Mouse (Mus musculus): ENCODE results near the gene Izumo1r. TPM values are rescaled to one million over a fixed set of nuclear protein-coding genes. Genes with fewer than 3 reads are reported as not detected.

Izumo1r gene
- polyA plus RNA-seq, 1 experiment from 2014 or later = not detected

GRCm38 (mm10) chr9:14854585-14854984 is 49.2 kb downstream of the Izumo1r start:
- Histone ChIP-seq H3K36me3 (ENCODE audit: control insufficient read depth, insufficient read depth, low read length) (no peaks in the 10 kb centered on the region), H3K9me3 (replicated peaks; ENCODE audit: control insufficient read depth, low read length) (no peaks in the 10 kb centered on the region), H3K4me3 (ENCODE audit: low read depth, low read length) (no peak overlapping the region), H3K4me1 (ENCODE audit: control insufficient read depth, insufficient read depth, low read length) (no peaks in the 10 kb centered on the region), H3K27ac (ENCODE audit: low read depth, low read length) (no peak overlapping the region), H3K4me2 (no peak overlapping the region), H3K9ac (ENCODE audit: low read depth, low read length) (no peak overlapping the region), H3K27me3 (ENCODE audit: control insufficient read depth, insufficient read depth, low read length) (peaks cover 26% of the 10 kb centered on the region)
- WGBS (ENCODE audit: insufficient replicate concordance) = 69% methylated on average over 4 of the region's 4 CpGs
- ATAC-seq (replicated peaks; ENCODE audit: insufficient number of reproducible peaks, low FRiP score, low TSS enrichment) = no peak

- no peak overlapping the region for H3K27ac ChIP-seq (ENCODE audit: low read depth, low read length)
- H3K9me3 ChIP-seq (replicated peaks; ENCODE audit: control insufficient read depth, low read length) = no peaks in the 10 kb centered on the region
- 77% methylated on average over 1 of the region's 1 CpGs for WGBS (ENCODE audit: insufficient replicate concordance)
- H3K9ac ChIP-seq (ENCODE audit: low read depth, low read length) = no peak overlapping the region
- ATAC-seq (replicated peaks; ENCODE audit: insufficient number of reproducible peaks, low FRiP score, low TSS enrichment) = no peak
- no peaks in the 10 kb centered on the region for H3K27me3 ChIP-seq (ENCODE audit: control insufficient read depth, insufficient read depth, low read length)
- H3K4me3 ChIP-seq (ENCODE audit: low read depth, low read length) = no peak overlapping the region
- no peak overlapping the region for H3K4me2 ChIP-seq
- no peaks in the 10 kb centered on the region for H3K36me3 ChIP-seq (ENCODE audit: control insufficient read depth, insufficient read depth, low read length)
- no peaks in the 10 kb centered on the region for H3K4me1 ChIP-seq (ENCODE audit: control insufficient read depth, insufficient read depth, low read length)
Measured at GRCm38 (mm10) chr9:14848267-14848935, 55.3 kb downstream of the Izumo1r start.

GRCm38 (mm10) chr9:14846428-14846827 is 57.3 kb downstream of the Izumo1r start:
- ATAC-seq (replicated peaks; ENCODE audit: insufficient number of reproducible peaks, low FRiP score, low TSS enrichment) = no peak

GRCm38 (mm10) chr9:14843901-14844300 is 59.8 kb downstream of the Izumo1r start:
- Histone ChIP-seq H3K4me1 (ENCODE audit: control insufficient read depth, insufficient read depth, low read length) (no peaks in the 10 kb centered on the region), H3K4me3 (ENCODE audit: low read depth, low read length) (no peak overlapping the region), H3K27ac (ENCODE audit: low read depth, low read length) (no peak overlapping the region), H3K9ac (ENCODE audit: low read depth, low read length) (no peak overlapping the region), H3K4me2 (no peak overlapping the region), H3K27me3 (ENCODE audit: control insufficient read depth, insufficient read depth, low read length) (no peaks in the 10 kb centered on the region), H3K9me3 (replicated peaks; ENCODE audit: control insufficient read depth, low read length) (no peaks in the 10 kb centered on the region), H3K36me3 (ENCODE audit: control insufficient read depth, insufficient read depth, low read length) (no peaks in the 10 kb centered on the region)
- ATAC-seq (replicated peaks; ENCODE audit: insufficient number of reproducible peaks, low FRiP score, low TSS enrichment) = no peak
- WGBS (ENCODE audit: insufficient replicate concordance) = 91% methylated on average over 3 of the region's 3 CpGs

More at GRCm38 (mm10) chr9:14846428-14846827, 57.3 kb downstream of the Izumo1r start:
- no peaks in the 10 kb centered on the region for H3K36me3 ChIP-seq (ENCODE audit: control insufficient read depth, insufficient read depth, low read length)
- 46% methylated on average over 5 of the region's 5 CpGs for WGBS (ENCODE audit: insufficient replicate concordance)
- no peaks in the 10 kb centered on the region for H3K4me1 ChIP-seq (ENCODE audit: control insufficient read depth, insufficient read depth, low read length)
- H3K27ac ChIP-seq (ENCODE audit: low read depth, low read length) = no peak overlapping the region
- no peaks in the 10 kb centered on the region for H3K27me3 ChIP-seq (ENCODE audit: control insufficient read depth, insufficient read depth, low read length)
- no peak overlapping the region for H3K9ac ChIP-seq (ENCODE audit: low read depth, low read length)
- H3K4me2 ChIP-seq = no peak overlapping the region
- no peak overlapping the region for H3K4me3 ChIP-seq (ENCODE audit: low read depth, low read length)
- H3K9me3 ChIP-seq (replicated peaks; ENCODE audit: control insufficient read depth, low read length) = no peaks in the 10 kb centered on the region

- Histone ChIP-seq H3K4me2 (no peak overlapping the region), H3K9me3 (replicated peaks; ENCODE audit: control insufficient read depth, low read length) (no peaks in the 10 kb centered on the region)
- WGBS (ENCODE audit: insufficient replicate concordance) = 88% methylated on average over 6 of the region's 6 CpGs
Measured at GRCm38 (mm10) chr9:14843311-14843857, 60.4 kb downstream of the Izumo1r start.

GRCm38 (mm10) chr9:14841878-14842761 is 61.6 kb downstream of the Izumo1r start:
- Histone ChIP-seq H3K27me3 (ENCODE audit: control insufficient read depth, insufficient read depth, low read length) (no peaks in the 10 kb centered on the region), H3K4me2 (no peak overlapping the region), H3K9me3 (replicated peaks; ENCODE audit: control insufficient read depth, low read length) (no peaks in the 10 kb centered on the region), H3K9ac (ENCODE audit: low read depth, low read length) (no peak overlapping the region), H3K4me1 (ENCODE audit: control insufficient read depth, insufficient read depth, low read length) (no peaks in the 10 kb centered on the region), H3K4me3 (ENCODE audit: low read depth, low read length) (no peak overlapping the region), H3K27ac (ENCODE audit: low read depth, low read length) (no peak overlapping the region), H3K36me3 (ENCODE audit: control insufficient read depth, insufficient read depth, low read length) (no peaks in the 10 kb centered on the region)
- WGBS (ENCODE audit: insufficient replicate concordance) = 86% methylated on average over 10 of the region's 10 CpGs
- ATAC-seq (replicated peaks; ENCODE audit: insufficient number of reproducible peaks, low FRiP score, low TSS enrichment) = no peak

More at GRCm38 (mm10) chr9:14843311-14843857, 60.4 kb downstream of the Izumo1r start:
- no peak overlapping the region for H3K27ac ChIP-seq (ENCODE audit: low read depth, low read length)
- H3K4me1 ChIP-seq (ENCODE audit: control insufficient read depth, insufficient read depth, low read length) = no peaks in the 10 kb centered on the region
- ATAC-seq (replicated peaks; ENCODE audit: insufficient number of reproducible peaks, low FRiP score, low TSS enrichment) = no peak
- no peaks in the 10 kb centered on the region for H3K36me3 ChIP-seq (ENCODE audit: control insufficient read depth, insufficient read depth, low read length)
- H3K4me3 ChIP-seq (ENCODE audit: low read depth, low read length) = no peak overlapping the region
- H3K27me3 ChIP-seq (ENCODE audit: control insufficient read depth, insufficient read depth, low read length) = no peaks in the 10 kb centered on the region
- no peak overlapping the region for H3K9ac ChIP-seq (ENCODE audit: low read depth, low read length)

GRCm38 (mm10) chr9:14839970-14840369 is 63.8 kb downstream of the Izumo1r start:
- no peaks in the 10 kb centered on the region for H3K4me1 ChIP-seq (ENCODE audit: control insufficient read depth, insufficient read depth, low read length)
- H3K27ac ChIP-seq (ENCODE audit: low read depth, low read length) = no peak overlapping the region
- peaks cover 3% of the 10 kb centered on the region for H3K36me3 ChIP-seq (ENCODE audit: control insufficient read depth, insufficient read depth, low read length)
- ATAC-seq (replicated peaks; ENCODE audit: insufficient number of reproducible peaks, low FRiP score, low TSS enrichment) = no peak
- H3K9ac ChIP-seq (ENCODE audit: low read depth, low read length) = no peak overlapping the region
- H3K4me2 ChIP-seq = no peak overlapping the region
- H3K27me3 ChIP-seq (ENCODE audit: control insufficient read depth, insufficient read depth, low read length) = no peaks in the 10 kb centered on the region
- WGBS (ENCODE audit: insufficient replicate concordance) = 90% methylated on average over 5 of the region's 5 CpGs
- no peaks in the 10 kb centered on the region for H3K9me3 ChIP-seq (replicated peaks; ENCODE audit: control insufficient read depth, low read length)
- H3K4me3 ChIP-seq (ENCODE audit: low read depth, low read length) = no peak overlapping the region

GRCm38 (mm10) chr9:14839527-14839926 is 64.2 kb downstream of the Izumo1r start:
- H3K4me2 ChIP-seq = no peak overlapping the region
- H3K9ac ChIP-seq (ENCODE audit: low read depth, low read length) = no peak overlapping the region
- H3K4me1 ChIP-seq (ENCODE audit: control insufficient read depth, insufficient read depth, low read length) = no peaks in the 10 kb centered on the region
- WGBS (ENCODE audit: insufficient replicate concordance) = 40% methylated on average over 7 of the region's 7 CpGs
- ATAC-seq (replicated peaks; ENCODE audit: insufficient number of reproducible peaks, low FRiP score, low TSS enrichment) = peak; percentile 57
- no peaks in the 10 kb centered on the region for H3K9me3 ChIP-seq (replicated peaks; ENCODE audit: control insufficient read depth, low read length)
- no peak overlapping the region for H3K4me3 ChIP-seq (ENCODE audit: low read depth, low read length)
- H3K27me3 ChIP-seq (ENCODE audit: control insufficient read depth, insufficient read depth, low read length) = no peaks in the 10 kb centered on the region
- H3K27ac ChIP-seq (ENCODE audit: low read depth, low read length) = no peak overlapping the region
- H3K36me3 ChIP-seq (ENCODE audit: control insufficient read depth, insufficient read depth, low read length) = peaks cover 3% of the 10 kb centered on the region
